Mouse (Mus musculus): ENCODE results near the gene Bcl7a. TPM values are rescaled to one million over a fixed set of nuclear protein-coding genes. Genes with fewer than 3 reads are reported as not detected.

The Bcl7a gene
- polyA plus RNA-seq, 1 experiment from 2014 or later: 40.0 TPM

- H3K4me2 ChIP-seq (replicated peaks; ENCODE audit: low read depth, low read length): no peak overlapping the region
- H3K4me1 ChIP-seq (ENCODE audit: insufficient read depth, low read length): no peaks in the 10 kb centered on the region
- no peaks in the 10 kb centered on the region for H3K9me3 ChIP-seq (ENCODE audit: low read length)
- no peaks in the 10 kb centered on the region for H3K36me3 ChIP-seq (ENCODE audit: insufficient read depth, low read length)
- 92% methylated on average over 3 of the region's 3 CpGs for WGBS
- H3K27ac ChIP-seq (ENCODE audit: low read length): no peak overlapping the region
- no peaks in the 10 kb centered on the region for H3K27me3 ChIP-seq (ENCODE audit: insufficient read depth, low read length)
- H3K4me3 ChIP-seq (ENCODE audit: low read length): no peak overlapping the region
- no peak for ATAC-seq (ENCODE audit: low FRiP score, low TSS enrichment)
- no peak overlapping the region for H3K9ac ChIP-seq (replicated peaks; ENCODE audit: low read length)
Measured at GRCm38 (mm10) chr5:123404480-123404879, 60.8 kb downstream of the Bcl7a start.

GRCm38 (mm10) chr5:123406952-123407351 lies 63.3 kb downstream of the Bcl7a start:
- Histone ChIP-seq H3K27me3 (ENCODE audit: insufficient read depth, low read length) (no peaks in the 10 kb centered on the region), H3K27ac (ENCODE audit: low read length) (no peak overlapping the region), H3K4me3 (ENCODE audit: low read length) (no peak overlapping the region), H3K9ac (replicated peaks; ENCODE audit: low read length) (no peak overlapping the region), H3K36me3 (ENCODE audit: insufficient read depth, low read length) (peaks cover 9% of the 10 kb centered on the region), H3K9me3 (ENCODE audit: low read length) (no peaks in the 10 kb centered on the region), H3K4me1 (ENCODE audit: insufficient read depth, low read length) (no peaks in the 10 kb centered on the region), H3K4me2 (replicated peaks; ENCODE audit: low read depth, low read length) (no peak overlapping the region)
- no peak for ATAC-seq (ENCODE audit: low FRiP score, low TSS enrichment)
- 61% methylated on average over 2 of the region's 2 CpGs for WGBS

DNA sequence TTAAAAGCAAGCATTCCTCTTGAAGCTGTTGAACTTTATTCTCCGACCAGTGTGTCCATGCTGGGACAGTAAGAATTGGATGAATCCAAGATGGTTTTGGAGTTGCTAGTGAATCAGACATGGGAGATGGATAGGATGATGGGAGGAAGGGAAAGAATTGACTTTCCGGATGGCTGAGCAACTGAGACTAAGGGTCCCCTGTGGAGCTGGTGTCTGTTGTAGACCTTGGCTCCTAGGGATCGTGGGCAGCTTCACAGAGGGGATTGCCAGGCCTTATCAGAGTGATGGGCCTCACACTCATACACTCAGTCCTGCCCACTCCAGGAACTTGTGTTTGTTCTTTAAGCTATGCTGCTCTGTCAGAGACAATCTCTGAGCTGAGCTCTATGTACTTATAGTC lies 64.5 kb downstream of the Bcl7a start:
- Histone ChIP-seq H3K4me3 (ENCODE audit: low read length) (no peak overlapping the region), H3K9me3 (ENCODE audit: low read length) (no peaks in the 10 kb centered on the region), H3K9ac (replicated peaks; ENCODE audit: low read length) (no peak overlapping the region), H3K27ac (ENCODE audit: low read length) (no peak overlapping the region), H3K4me1 (ENCODE audit: insufficient read depth, low read length) (0 out of 2 replicates have a peak, but pooled peaks cover 2% of the 10 kb centered on the region), H3K36me3 (ENCODE audit: insufficient read depth, low read length) (peaks cover 9% of the 10 kb centered on the region), H3K27me3 (ENCODE audit: insufficient read depth, low read length) (no peaks in the 10 kb centered on the region), H3K4me2 (replicated peaks; ENCODE audit: low read depth, low read length) (no peak overlapping the region)
- ATAC-seq (ENCODE audit: low FRiP score, low TSS enrichment): no peak
- 75% methylated on average over 3 of the region's 3 CpGs for WGBS

GRCm38 (mm10) chr5:123412193-123412592 lies 68.6 kb downstream of the Bcl7a start:
- peaks cover 9% of the 10 kb centered on the region for H3K36me3 ChIP-seq (ENCODE audit: insufficient read depth, low read length)
- no peak overlapping the region for H3K27ac ChIP-seq (ENCODE audit: low read length)
- ATAC-seq (ENCODE audit: low FRiP score, low TSS enrichment): no peak
- no peaks in the 10 kb centered on the region for H3K27me3 ChIP-seq (ENCODE audit: insufficient read depth, low read length)
- no peaks in the 10 kb centered on the region for H3K9me3 ChIP-seq (ENCODE audit: low read length)
- 43% methylated on average over 4 of the region's 4 CpGs for WGBS
- no peak overlapping the region for H3K4me3 ChIP-seq (ENCODE audit: low read length)
- no peak overlapping the region for H3K4me2 ChIP-seq (replicated peaks; ENCODE audit: low read depth, low read length)
- no peak overlapping the region for H3K9ac ChIP-seq (replicated peaks; ENCODE audit: low read length)
- H3K4me1 ChIP-seq (ENCODE audit: insufficient read depth, low read length): 0 out of 2 replicates have a peak, but pooled peaks cover 2% of the 10 kb centered on the region

DNA sequence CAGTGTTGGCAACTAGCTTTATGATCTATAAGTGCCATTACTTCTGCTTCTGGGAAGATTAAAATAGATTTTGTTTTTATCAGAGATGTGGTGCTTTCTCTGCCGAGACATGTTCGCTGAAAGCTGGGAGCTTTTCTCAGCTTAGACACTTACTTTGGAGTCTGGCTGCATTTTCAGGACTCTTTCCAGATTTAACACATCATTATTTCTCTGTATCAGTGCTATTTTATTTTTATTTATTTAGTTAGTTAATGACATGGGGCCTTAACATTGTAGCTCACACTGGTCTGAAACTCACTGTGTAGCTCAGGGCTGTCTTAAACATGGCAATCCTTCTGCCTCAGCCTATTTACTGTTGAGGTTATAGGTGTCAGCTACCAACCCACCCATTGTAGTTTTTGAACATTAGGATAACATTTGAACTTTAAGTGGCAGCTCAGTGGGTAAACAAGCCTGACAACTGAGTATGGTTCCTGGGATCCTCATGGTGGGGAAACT lies 70.3 kb downstream of the Bcl7a start:
- H3K9me3 ChIP-seq (ENCODE audit: low read length): no peaks in the 10 kb centered on the region
- H3K27ac ChIP-seq (ENCODE audit: low read length): no peak overlapping the region
- WGBS: 70% methylated on average over 2 of the region's 2 CpGs
- no peak overlapping the region for H3K4me2 ChIP-seq (replicated peaks; ENCODE audit: low read depth, low read length)
- no peak for ATAC-seq (ENCODE audit: low FRiP score, low TSS enrichment)
- no peaks in the 10 kb centered on the region for H3K27me3 ChIP-seq (ENCODE audit: insufficient read depth, low read length)
- H3K36me3 ChIP-seq (ENCODE audit: insufficient read depth, low read length): peaks cover 9% of the 10 kb centered on the region
- no peak overlapping the region for H3K4me3 ChIP-seq (ENCODE audit: low read length)
- H3K9ac ChIP-seq (replicated peaks; ENCODE audit: low read length): no peak overlapping the region
- H3K4me1 ChIP-seq (ENCODE audit: insufficient read depth, low read length): 0 out of 2 replicates have a peak, but pooled peaks cover 2% of the 10 kb centered on the region

DNA sequence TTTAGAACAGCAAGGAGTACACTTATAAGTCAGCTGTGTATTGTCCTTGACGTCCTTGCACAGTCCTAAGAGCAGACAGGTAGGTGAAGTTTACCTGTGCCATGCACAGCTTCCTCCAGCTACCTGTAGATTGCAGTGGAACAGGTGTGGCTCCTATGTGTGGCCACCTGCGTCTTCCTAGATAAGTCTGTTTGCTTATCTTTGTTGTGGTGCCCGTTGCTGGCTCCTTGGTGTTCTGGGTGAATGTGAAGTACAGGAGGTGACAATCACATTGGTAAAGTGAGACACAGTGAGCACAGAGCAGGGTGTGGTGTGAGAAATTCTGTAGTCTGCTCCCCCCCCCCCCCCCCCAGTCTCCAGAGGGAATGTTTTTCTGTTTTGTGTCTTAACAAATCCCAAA lies 72.5 kb downstream of the Bcl7a start:
- H3K27ac ChIP-seq (ENCODE audit: low read length): no peak overlapping the region

DNA sequence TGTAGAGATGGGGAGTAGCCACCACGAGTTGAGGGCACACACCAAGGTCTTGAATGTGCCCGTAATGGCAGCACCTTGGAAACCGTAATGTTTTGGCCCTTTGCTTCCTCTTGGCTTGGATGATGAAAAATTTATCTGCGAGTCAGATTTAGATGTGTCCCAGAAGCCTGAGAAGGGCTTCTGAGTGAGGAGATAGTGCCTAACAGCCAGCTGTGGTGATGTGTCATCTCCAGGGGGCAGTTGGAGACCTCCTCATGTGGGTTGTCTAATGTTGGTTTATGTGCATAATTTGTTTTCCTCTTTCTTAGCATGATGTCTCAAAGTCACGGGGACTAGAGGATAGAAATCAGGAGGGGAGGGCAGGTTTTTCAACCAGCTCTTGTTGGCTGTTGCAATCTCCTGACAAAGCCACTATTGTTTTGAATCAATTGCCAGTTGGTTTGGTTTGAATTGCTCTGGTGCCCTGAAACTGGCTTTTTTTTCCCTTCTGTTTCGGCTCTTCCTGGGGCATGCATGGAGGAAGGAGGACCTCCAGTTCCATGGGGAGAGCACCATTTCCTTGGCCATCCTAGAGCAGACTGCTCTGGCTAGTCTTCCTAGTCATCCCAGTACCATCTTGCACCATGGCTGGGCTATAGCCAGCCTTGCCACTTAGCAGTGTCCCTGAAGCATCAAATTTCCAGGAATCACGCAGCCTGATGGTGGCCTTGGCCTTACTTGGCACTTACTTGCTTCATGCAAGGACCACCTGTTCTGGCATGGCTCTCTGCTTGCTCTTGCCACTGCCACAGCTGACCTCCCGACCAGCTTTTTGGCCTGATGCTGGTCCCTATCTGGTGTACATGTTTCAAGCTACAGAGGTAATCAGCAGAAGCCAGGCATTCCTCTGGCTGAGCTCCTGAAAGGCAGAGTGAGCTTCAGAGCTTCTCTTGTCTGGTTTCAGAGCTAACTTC lies 73.2 kb downstream of the Bcl7a start:
- no peak overlapping the region for H3K4me3 ChIP-seq (ENCODE audit: low read length)
- no peak overlapping the region for H3K27ac ChIP-seq (ENCODE audit: low read length)
- ATAC-seq (ENCODE audit: low FRiP score, low TSS enrichment): no peak
- 0 out of 2 replicates have a peak, but pooled peaks cover 2% of the 10 kb centered on the region for H3K4me1 ChIP-seq (ENCODE audit: insufficient read depth, low read length)
- H3K9me3 ChIP-seq (ENCODE audit: low read length): no peaks in the 10 kb centered on the region
- H3K4me2 ChIP-seq (replicated peaks; ENCODE audit: low read depth, low read length): no peak overlapping the region
- no peaks in the 10 kb centered on the region for H3K27me3 ChIP-seq (ENCODE audit: insufficient read depth, low read length)
- 77% methylated on average over 8 of the region's 8 CpGs for WGBS
- H3K36me3 ChIP-seq (ENCODE audit: insufficient read depth, low read length): no peaks in the 10 kb centered on the region
- no peak overlapping the region for H3K9ac ChIP-seq (replicated peaks; ENCODE audit: low read length)

More for the DNA sequence above, 72.5 kb downstream of the Bcl7a start:
- Histone ChIP-seq H3K9ac (replicated peaks; ENCODE audit: low read length) (no peak overlapping the region), H3K27me3 (ENCODE audit: insufficient read depth, low read length) (no peaks in the 10 kb centered on the region), H3K4me1 (ENCODE audit: insufficient read depth, low read length) (0 out of 2 replicates have a peak, but pooled peaks cover 2% of the 10 kb centered on the region), H3K36me3 (ENCODE audit: insufficient read depth, low read length) (0 out of 2 replicates have a peak, but pooled peaks cover 3% of the 10 kb centered on the region), H3K4me3 (ENCODE audit: low read length) (no peak overlapping the region), H3K4me2 (replicated peaks; ENCODE audit: low read depth, low read length) (no peak overlapping the region), H3K9me3 (ENCODE audit: low read length) (no peaks in the 10 kb centered on the region)
- ATAC-seq (ENCODE audit: low FRiP score, low TSS enrichment): no peak
- 80% methylated on average over 3 of the region's 3 CpGs for WGBS

DNA sequence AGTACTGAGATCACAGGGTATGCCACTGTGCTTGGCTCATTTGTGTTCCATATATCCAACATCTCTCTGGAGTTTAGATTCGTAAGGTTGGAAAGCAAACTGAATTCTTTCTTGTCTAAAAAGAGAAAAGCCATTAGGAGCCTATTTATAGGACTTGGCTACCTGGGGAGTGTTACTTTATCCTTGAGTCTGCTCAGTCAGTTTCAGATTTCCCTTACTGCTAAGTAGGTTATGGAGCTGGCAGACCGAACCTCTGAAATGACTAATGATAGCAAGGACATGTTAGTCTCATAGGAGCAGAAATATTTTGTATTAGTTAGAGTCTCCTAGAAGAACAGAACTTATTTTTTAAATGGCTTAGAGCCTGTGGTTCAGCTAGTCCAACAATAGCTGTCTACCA lies 80.3 kb downstream of the Bcl7a start:
- WGBS: 52% methylated on average over 2 of the region's 2 CpGs
- Histone ChIP-seq H3K36me3 (ENCODE audit: insufficient read depth, low read length) (no peaks in the 10 kb centered on the region), H3K4me2 (replicated peaks; ENCODE audit: low read depth, low read length) (no peak overlapping the region), H3K4me1 (ENCODE audit: insufficient read depth, low read length) (no peaks in the 10 kb centered on the region), H3K9ac (replicated peaks; ENCODE audit: low read length) (no peak overlapping the region), H3K9me3 (ENCODE audit: low read length) (0 out of 2 replicates have a peak, but pooled peaks cover 6% of the 10 kb centered on the region), H3K27ac (ENCODE audit: low read length) (no peak overlapping the region), H3K27me3 (ENCODE audit: insufficient read depth, low read length) (no peaks in the 10 kb centered on the region), H3K4me3 (ENCODE audit: low read length) (no peak overlapping the region)
- ATAC-seq (ENCODE audit: low FRiP score, low TSS enrichment): no peak
